Mouse (Mus musculus) lung, postnatal 14 days (tissue): ENCODE results near the gene Dcbld2.

Source experiments
- DNase-seq: peaks from one replicate; pipeline ENCODE4 v3.0.0; 2021

Gene Dcbld2

GRCm38 (mm10) chr16:58497886-58498713, 89.9 kb downstream of the Dcbld2 start:
- DNase-seq = no peak

- no peak for DNase-seq
Observed at GRCm38 (mm10) chr16:58499172-58499584, 90.9 kb downstream of the Dcbld2 start.

GRCm38 (mm10) chr16:58499650-58500049, 91.4 kb downstream of the Dcbld2 start:
- DNase-seq = no peak

- DNase-seq = no peak
Observed at GRCm38 (mm10) chr16:58501760-58502301, 93.6 kb downstream of the Dcbld2 start.

- DNase-seq = no peak
Observed at GRCm38 (mm10) chr16:58502566-58502965, 94.3 kb downstream of the Dcbld2 start.

- DNase-seq = no peak
Observed at GRCm38 (mm10) chr16:58504945-58505344, 96.7 kb downstream of the Dcbld2 start.

GRCm38 (mm10) chr16:58512181-58512761, 104.0 kb downstream of the Dcbld2 start:
- DNase-seq = peak; percentile 53

- DNase-seq = no peak
Observed at GRCm38 (mm10) chr16:58512887-58513286, 104.6 kb downstream of the Dcbld2 start.

GRCm38 (mm10) chr16:58513755-58514154, 105.5 kb downstream of the Dcbld2 start:
- no peak for DNase-seq

GRCm38 (mm10) chr16:58514565-58514964, 106.3 kb downstream of the Dcbld2 start:
- peak; percentile 61 for DNase-seq

- DNase-seq = no peak
Observed at GRCm38 (mm10) chr16:58516161-58516560, 107.9 kb downstream of the Dcbld2 start.

GRCm38 (mm10) chr16:58516960-58517798, 108.9 kb downstream of the Dcbld2 start:
- DNase-seq = no peak
